ENCODE assay signal across 11 mouse cellular contexts in genomic region chr3:152208096-152208885, GRCm38 (mm10). TPM values are rescaled to one million over a fixed set of nuclear protein-coding genes. Genes with fewer than 3 reads are reported as not detected.
DNase-seq lines count a peak whose midpoint lies in the region; ATAC-seq and TF ChIP-seq lines count a peak whose summit lies in the region.
"Had no signal": no experiment of that assay in that cellular context is flagged by ENCODE, and none has a peak within 500 bp of the region (broad histone marks: within the 10 kb centered on the region; RNA-seq: fewer than 3 reads in every experiment).

No protein-coding gene starts in this region.

- ATAC-seq in stomach, embryonic 14.5 days (ENCODE audit: insufficient number of reproducible peaks, insufficient read depth, low FRiP score, low read depth) = no peak
- no peak for ATAC-seq in stomach, postnatal 0 days (ENCODE audit: low FRiP score, low TSS enrichment)
- ATAC-seq in liver, embryonic 11.5 days (replicated peaks; ENCODE audit: low FRiP score) = no peak
- ATAC-seq: CD4-positive, CD25-positive, alpha-beta regulatory T cell, adult 4 months had no signal

- H3K4me1 ChIP-seq in heart, embryonic 10.5 days = peaks cover 16% of the 10 kb centered on the region
- H3K4me1 ChIP-seq in stomach, embryonic 14.5 days (ENCODE audit: control insufficient read depth, insufficient read depth, low read length) = peaks cover 11% of the 10 kb centered on the region
- no peaks in the 10 kb centered on the region; the same call in 1 of the 2 replicates for H3K4me1 ChIP-seq in stomach, postnatal 0 days (replicated peaks; ENCODE audit: control insufficient read depth, insufficient read depth)
- H3K4me1 ChIP-seq in liver, embryonic 11.5 days (replicated peaks; ENCODE audit: control insufficient read depth, insufficient read depth, low read length) = peaks cover 32% of the 10 kb centered on the region

- H3K9ac ChIP-seq in stomach, embryonic 14.5 days (replicated peaks; ENCODE audit: low read depth, low read length) = no peak overlapping the region
- H3K9ac ChIP-seq in stomach, postnatal 0 days (ENCODE audit: low read length) = no peak overlapping the region
- no peak overlapping the region for H3K9ac ChIP-seq in liver, embryonic 11.5 days (ENCODE audit: low read depth, low read length)

- no peak overlapping the region for H3K27ac ChIP-seq in heart, embryonic 10.5 days
- H3K27ac ChIP-seq in stomach, embryonic 14.5 days (ENCODE audit: low read length) = no peak overlapping the region
- H3K27ac ChIP-seq in stomach, postnatal 0 days (replicated peaks) = no peak overlapping the region
- H3K27ac ChIP-seq in liver, embryonic 11.5 days (ENCODE audit: low read depth, low read length) = no peak overlapping the region

- no peaks in the 10 kb centered on the region for H3K9me3 ChIP-seq in heart, embryonic 10.5 days
- H3K9me3 ChIP-seq in stomach, embryonic 14.5 days (ENCODE audit: control insufficient read depth, low read depth, low read length) = no peaks in the 10 kb centered on the region
- no peaks in the 10 kb centered on the region for H3K9me3 ChIP-seq in stomach, postnatal 0 days (ENCODE audit: control insufficient read depth, low read length)
- H3K9me3 ChIP-seq in liver, embryonic 11.5 days (ENCODE audit: control insufficient read depth, low read length) = no peaks in the 10 kb centered on the region

- DNase-seq in heart, embryonic 10.5 days (ENCODE audit: low spot score) = no peak
- DNase-seq in heart, adult 9 months (ENCODE audit: low spot score in 2 of 2) = no peak
- DNase-seq in stomach, postnatal 0 days (ENCODE audit: low spot score) = no peak
- no peak for DNase-seq in liver, embryonic 11.5 days (ENCODE audit: low spot score)
- DNase-seq in urinary bladder, adult 2 months (ENCODE audit: low spot score) = no peak
- DNase-seq in gastrocnemius, postnatal 25 days = no peak
- no peak for DNase-seq in ovary, postnatal 14 days (ENCODE audit: low spot score)
- DNase-seq: adrenal gland, postnatal 14 days; lung, postnatal 10 days had no signal

- no peak for TF ChIP-seq EP300 in stomach, postnatal 0 days (optimal IDR thresholded peaks at IDR 0.05)

- no peaks in the 10 kb centered on the region for H3K27me3 ChIP-seq in heart, embryonic 10.5 days (ENCODE audit: insufficient read depth, poor library complexity, severe bottlenecking)
- H3K27me3 ChIP-seq in stomach, embryonic 14.5 days (ENCODE audit: control insufficient read depth, insufficient read depth, low read length) = no peaks in the 10 kb centered on the region
- H3K27me3 ChIP-seq in stomach, postnatal 0 days (ENCODE audit: control insufficient read depth, insufficient read depth, low read length) = no peaks in the 10 kb centered on the region
- no peaks in the 10 kb centered on the region for H3K27me3 ChIP-seq in liver, embryonic 11.5 days (replicated peaks; ENCODE audit: control insufficient read depth, insufficient read depth, low read length)

- WGBS in heart, embryonic 10.5 days = 90% methylated on average over 7 of the region's 7 CpGs
- 82% methylated on average over 7 of the region's 7 CpGs for WGBS in stomach, embryonic 14.5 days
- 86% methylated on average over 7 of the region's 7 CpGs for WGBS in stomach, postnatal 0 days
- WGBS in liver, embryonic 11.5 days = 89% methylated on average over 7 of the region's 7 CpGs

- H3K4me2 ChIP-seq in stomach, embryonic 14.5 days (replicated peaks; ENCODE audit: low read depth, low read length) = peak overlapping the region; percentile 67
- H3K4me2 ChIP-seq in stomach, postnatal 0 days (replicated peaks; ENCODE audit: low read depth) = no peak overlapping the region
- peak overlapping the region; percentile 91 for H3K4me2 ChIP-seq in liver, embryonic 11.5 days

- H3K4me3 ChIP-seq in heart, embryonic 10.5 days = peak overlapping the region; percentile 98; the same call in 1 of the 2 replicates
- H3K4me3 ChIP-seq in stomach, embryonic 14.5 days (ENCODE audit: low read depth, low read length) = no peak overlapping the region
- no peak overlapping the region for H3K4me3 ChIP-seq in stomach, postnatal 0 days (ENCODE audit: low read depth, low read length)
- H3K4me3 ChIP-seq in liver, embryonic 11.5 days (ENCODE audit: low read depth, low read length) = peak overlapping the region; percentile 22; the same call in 1 of the 2 replicates

- 0 out of 2 replicates have a peak, but pooled peaks cover 11% of the 10 kb centered on the region for H3K36me3 ChIP-seq in heart, embryonic 10.5 days
- H3K36me3 ChIP-seq in stomach, embryonic 14.5 days (ENCODE audit: control insufficient read depth, insufficient read depth, low read length) = no peaks in the 10 kb centered on the region
- no peaks in the 10 kb centered on the region for H3K36me3 ChIP-seq in stomach, postnatal 0 days (ENCODE audit: control insufficient read depth, insufficient read depth, low read length)
- H3K36me3 ChIP-seq in liver, embryonic 11.5 days (ENCODE audit: control insufficient read depth, insufficient read depth, low read length) = peaks cover 8% of the 10 kb centered on the region; the same call in 1 of the 2 replicates

- no peak for TF ChIP-seq CTCF in stomach, postnatal 0 days (IDR thresholded peaks at IDR 0.05; ENCODE audit: low read depth)

RNA-seq across cellular contexts. Expression of gene Dnajb4, which starts 1.8 kb away (rescaled TPM):
- polyA plus RNA-seq in heart, embryonic 10.5 days (2016; fragmentation: Nextera tagmentation; extraction: Ambion mirVana) = 30.5 and 32.1 TPM in 2 replicates
- polyA plus RNA-seq in stomach, embryonic 14.5 days (2014; fragmentation: Nextera tagmentation; extraction: Ambion mirVana) = 30.3 and 31.4 TPM in 2 replicates
- polyA plus RNA-seq in stomach, postnatal 0 days (2015; fragmentation: Nextera tagmentation; extraction: Ambion mirVana) = 26.4 and 29.0 TPM in 2 replicates
- polyA plus RNA-seq in liver, embryonic 11.5 days (2014; fragmentation: Nextera tagmentation; extraction: Ambion mirVana) = 29.7 and 33.1 TPM in 2 replicates
- polyA plus RNA-seq in urinary bladder, adult 2 months (2012; rRNA removed) = 38.7 and 39.3 TPM in 2 replicates
- 10 to 100 TPM; 43.3 to 47.7 TPM for total RNA-seq in gastrocnemius, postnatal 25 days (2021)

RNA-seq across cellular contexts. Expression of gene Fubp1, which starts 1.9 kb away (rescaled TPM):
- polyA plus RNA-seq in heart, embryonic 10.5 days (2016; fragmentation: Nextera tagmentation; extraction: Ambion mirVana) = 179 and 249 TPM in 2 replicates
- polyA plus RNA-seq in stomach, embryonic 14.5 days (2014; fragmentation: Nextera tagmentation; extraction: Ambion mirVana) = 252 and 265 TPM in 2 replicates
- polyA plus RNA-seq in stomach, postnatal 0 days (2015; fragmentation: Nextera tagmentation; extraction: Ambion mirVana) = 60.2 and 60.5 TPM in 2 replicates
- polyA plus RNA-seq in liver, embryonic 11.5 days (2014; fragmentation: Nextera tagmentation; extraction: Ambion mirVana) = 234 and 253 TPM in 2 replicates
- polyA plus RNA-seq in urinary bladder, adult 2 months (2012; rRNA removed) = 57.6 and 74.3 TPM in 2 replicates
- 10 to 100 TPM; 29.1 to 29.7 TPM for total RNA-seq in gastrocnemius, postnatal 25 days (2021)

RNA-seq across cellular contexts. Expression of gene Gipc2, which starts 42.3 kb away (rescaled TPM):
- 4.2 and 10.8 TPM in 2 replicates for polyA plus RNA-seq in heart, embryonic 10.5 days (2016; fragmentation: Nextera tagmentation; extraction: Ambion mirVana)
- 43.8 and 51.8 TPM in 2 replicates for polyA plus RNA-seq in stomach, embryonic 14.5 days (2014; fragmentation: Nextera tagmentation; extraction: Ambion mirVana)
- polyA plus RNA-seq in stomach, postnatal 0 days (2015; fragmentation: Nextera tagmentation; extraction: Ambion mirVana) = 76.1 and 82.5 TPM in 2 replicates
- 12.1 and 15.4 TPM in 2 replicates for polyA plus RNA-seq in liver, embryonic 11.5 days (2014; fragmentation: Nextera tagmentation; extraction: Ambion mirVana)
- polyA plus RNA-seq in urinary bladder, adult 2 months (2012; rRNA removed) = 3.3 and 4.9 TPM in 2 replicates
- under 1 TPM; 0.24 to 0.59 TPM for total RNA-seq in gastrocnemius, postnatal 25 days (2021)
- polyA plus RNA-seq: CD4-positive, CD25-positive, alpha-beta regulatory T cell, adult 4 months had no signal

RNA-seq across cellular contexts. Expression of gene Nexn, which starts 57.9 kb away (rescaled TPM):
- polyA plus RNA-seq in heart, embryonic 10.5 days (2016; fragmentation: Nextera tagmentation; extraction: Ambion mirVana) = 102 and 155 TPM in 2 replicates
- polyA plus RNA-seq in stomach, embryonic 14.5 days (2014; fragmentation: Nextera tagmentation; extraction: Ambion mirVana) = 35.3 and 47.8 TPM in 2 replicates
- polyA plus RNA-seq in stomach, postnatal 0 days (2015; fragmentation: Nextera tagmentation; extraction: Ambion mirVana) = 29.8 and 37.9 TPM in 2 replicates
- 3.7 and 5.5 TPM in 2 replicates for polyA plus RNA-seq in liver, embryonic 11.5 days (2014; fragmentation: Nextera tagmentation; extraction: Ambion mirVana)
- 12.7 and 38.4 TPM in 2 replicates for polyA plus RNA-seq in urinary bladder, adult 2 months (2012; rRNA removed)
- total RNA-seq in gastrocnemius, postnatal 25 days (2021) = 100 to 1,000 TPM; 331 to 433 TPM

Comparison
In these comparisons a context has a peak if more than half of its experiments do, and no peak if none do; other contexts are left out.
1. H3K4me3 ChIP-seq: peak in heart, embryonic 10.5 days (single experiment) and liver, embryonic 11.5 days (single experiment); none in stomach, embryonic 14.5 days (single experiment) and stomach, postnatal 0 days (single experiment).